Mouse (Mus musculus) liver, postnatal 0 days (tissue): ENCODE measurements around the gene Auh.

Experiments used
- CTCF ChIP-seq: sonication (generic); IDR thresholded peaks from 2 replicates; pipeline ENCODE4 v1.5.1; 2016; ENCODE audit warnings: antibody characterized with exemption, low read depth
- EP300 ChIP-seq: IDR thresholded peaks from 2 replicates; pipeline ENCODE4 v1.6.1; 2016; ENCODE audit warnings: antibody characterized with exemption, low read depth, mild to moderate bottlenecking

- TF ChIP-seq CTCF (no peak), EP300 (no peak)
These were observed 63.3 kb downstream of the Auh start for GRCm38 (mm10) chr13:52866005-52866792.
